Mouse (Mus musculus): ENCODE results near the gene Ntrk3. TPM values are rescaled to one million over a fixed set of nuclear protein-coding genes. Genes with fewer than 3 reads are reported as not detected.

Ntrk3 gene
- polyA plus RNA-seq, 1 experiment from 2014 or later = not detected

- H3K36me3 ChIP-seq (ENCODE audit: inconsistent target) = no peaks in the 10 kb centered on the region
- no peaks in the 10 kb centered on the region for H3K79me2 ChIP-seq (ENCODE audit: inconsistent target)
- 8% methylated on average over 5 of the region's 5 CpGs for whole genome bisulfite sequencing (ENCODE audit: missing documents)
- H3K27ac ChIP-seq = no peak overlapping the region
- no peak overlapping the region for H3K4me3 ChIP-seq (ENCODE audit: inconsistent target)
These were observed 168.6 kb downstream of the Ntrk3 start for GRCm38 (mm10) chr7:78569255-78569618.

- no peaks in the 10 kb centered on the region for H3K79me2 ChIP-seq (ENCODE audit: inconsistent target)
- no peak overlapping the region for H3K27ac ChIP-seq
- WGBS (ENCODE audit: missing documents) = 17% methylated on average over 16 of the region's 16 CpGs
These were observed 169.2 kb downstream of the Ntrk3 start for GRCm38 (mm10) chr7:78568411-78569254.

GRCm38 (mm10) chr7:78566617-78567016 is 171.2 kb downstream of the Ntrk3 start:
- H3K79me2 ChIP-seq (ENCODE audit: inconsistent target) = no peaks in the 10 kb centered on the region
- 45% methylated on average over 3 of the region's 3 CpGs for WGBS (ENCODE audit: missing documents)
- no peak overlapping the region for H3K4me3 ChIP-seq (ENCODE audit: inconsistent target)
- H3K36me3 ChIP-seq (ENCODE audit: inconsistent target) = no peaks in the 10 kb centered on the region
- no peak overlapping the region for H3K27ac ChIP-seq

More at GRCm38 (mm10) chr7:78568411-78569254, 169.2 kb downstream of the Ntrk3 start:
- no peaks in the 10 kb centered on the region for H3K36me3 ChIP-seq (ENCODE audit: inconsistent target)
- H3K4me3 ChIP-seq (ENCODE audit: inconsistent target) = no peak overlapping the region

- no peaks in the 10 kb centered on the region for H3K36me3 ChIP-seq (ENCODE audit: inconsistent target)
- 90% methylated on average over 3 of the region's 3 CpGs for whole genome bisulfite sequencing (ENCODE audit: missing documents)
These were observed 172.4 kb downstream of the Ntrk3 start for GRCm38 (mm10) chr7:78565386-78565785.

GRCm38 (mm10) chr7:78558503-78558902 is 179.3 kb downstream of the Ntrk3 start:
- Histone ChIP-seq H3K36me3 (ENCODE audit: inconsistent target) (no peaks in the 10 kb centered on the region), H3K79me2 (ENCODE audit: inconsistent target) (no peaks in the 10 kb centered on the region), H3K27ac (no peak overlapping the region), H3K4me3 (ENCODE audit: inconsistent target) (no peak overlapping the region)
- WGBS (ENCODE audit: missing documents) = 75% methylated on average over 5 of the region's 5 CpGs

More at GRCm38 (mm10) chr7:78565386-78565785, 172.4 kb downstream of the Ntrk3 start:
- Histone ChIP-seq H3K4me3 (ENCODE audit: inconsistent target) (no peak overlapping the region), H3K27ac (no peak overlapping the region), H3K79me2 (ENCODE audit: inconsistent target) (no peaks in the 10 kb centered on the region)

- 81% methylated on average over 5 of the region's 5 CpGs for WGBS (ENCODE audit: missing documents)
- Histone ChIP-seq H3K79me2 (ENCODE audit: inconsistent target) (no peaks in the 10 kb centered on the region), H3K27ac (no peak overlapping the region), H3K4me3 (ENCODE audit: inconsistent target) (no peak overlapping the region), H3K36me3 (ENCODE audit: inconsistent target) (no peaks in the 10 kb centered on the region)
These were observed 182.3 kb downstream of the Ntrk3 start for GRCm38 (mm10) chr7:78555532-78555931.

- WGBS (ENCODE audit: missing documents) = 87% methylated on average over 8 of the region's 8 CpGs
- Histone ChIP-seq H3K27ac (no peak overlapping the region), H3K36me3 (ENCODE audit: inconsistent target) (no peaks in the 10 kb centered on the region), H3K79me2 (ENCODE audit: inconsistent target) (no peaks in the 10 kb centered on the region), H3K4me3 (ENCODE audit: inconsistent target) (no peak overlapping the region)
These were observed 188.4 kb downstream of the Ntrk3 start for GRCm38 (mm10) chr7:78549461-78549860.

GRCm38 (mm10) chr7:78548721-78549120 is 189.1 kb downstream of the Ntrk3 start:
- no peaks in the 10 kb centered on the region for H3K36me3 ChIP-seq (ENCODE audit: inconsistent target)
- H3K4me3 ChIP-seq (ENCODE audit: inconsistent target) = no peak overlapping the region
- 91% methylated on average over 5 of the region's 5 CpGs for WGBS (ENCODE audit: missing documents)
- no peaks in the 10 kb centered on the region for H3K79me2 ChIP-seq (ENCODE audit: inconsistent target)
- H3K27ac ChIP-seq = no peak overlapping the region

GRCm38 (mm10) chr7:78546551-78546950 is 191.3 kb downstream of the Ntrk3 start:
- 76% methylated on average over 10 of the region's 10 CpGs for WGBS (ENCODE audit: missing documents)
- no peaks in the 10 kb centered on the region for H3K36me3 ChIP-seq (ENCODE audit: inconsistent target)
- no peaks in the 10 kb centered on the region for H3K79me2 ChIP-seq (ENCODE audit: inconsistent target)
- no peak overlapping the region for H3K27ac ChIP-seq
- H3K4me3 ChIP-seq (ENCODE audit: inconsistent target) = no peak overlapping the region

- H3K4me3 ChIP-seq (ENCODE audit: inconsistent target) = no peak overlapping the region
- H3K36me3 ChIP-seq (ENCODE audit: inconsistent target) = no peaks in the 10 kb centered on the region
- WGBS (ENCODE audit: missing documents) = 80% methylated on average over 4 of the region's 4 CpGs
- no peak overlapping the region for H3K27ac ChIP-seq
- no peaks in the 10 kb centered on the region for H3K79me2 ChIP-seq (ENCODE audit: inconsistent target)
These were observed 195.3 kb downstream of the Ntrk3 start for GRCm38 (mm10) chr7:78542468-78542867.

GRCm38 (mm10) chr7:78530286-78530685 is 207.5 kb downstream of the Ntrk3 start:
- H3K79me2 ChIP-seq (ENCODE audit: inconsistent target) = no peaks in the 10 kb centered on the region
- H3K27ac ChIP-seq = no peak overlapping the region
- no peak overlapping the region for H3K4me3 ChIP-seq (ENCODE audit: inconsistent target)
- H3K36me3 ChIP-seq (ENCODE audit: inconsistent target) = no peaks in the 10 kb centered on the region
- WGBS (ENCODE audit: missing documents) = 64% methylated on average over 6 of the region's 6 CpGs

- no peak overlapping the region for H3K27ac ChIP-seq
- WGBS (ENCODE audit: missing documents) = 100% methylated on average over 3 of the region's 3 CpGs
- no peak overlapping the region for H3K4me3 ChIP-seq (ENCODE audit: inconsistent target)
- no peaks in the 10 kb centered on the region for H3K36me3 ChIP-seq (ENCODE audit: inconsistent target)
- no peaks in the 10 kb centered on the region for H3K79me2 ChIP-seq (ENCODE audit: inconsistent target)
These were observed 209.8 kb downstream of the Ntrk3 start for GRCm38 (mm10) chr7:78528008-78528407.

GRCm38 (mm10) chr7:78527564-78527963 is 210.2 kb downstream of the Ntrk3 start:
- WGBS (ENCODE audit: missing documents) = 64% methylated on average over 4 of the region's 4 CpGs
- no peak overlapping the region for H3K27ac ChIP-seq
- H3K36me3 ChIP-seq (ENCODE audit: inconsistent target) = no peaks in the 10 kb centered on the region
- no peaks in the 10 kb centered on the region for H3K79me2 ChIP-seq (ENCODE audit: inconsistent target)
- no peak overlapping the region for H3K4me3 ChIP-seq (ENCODE audit: inconsistent target)

- Histone ChIP-seq H3K79me2 (ENCODE audit: inconsistent target) (no peaks in the 10 kb centered on the region), H3K27ac (no peak overlapping the region), H3K4me3 (ENCODE audit: inconsistent target) (no peak overlapping the region), H3K36me3 (ENCODE audit: inconsistent target) (no peaks in the 10 kb centered on the region)
- WGBS (ENCODE audit: missing documents) = 87% methylated on average over 9 of the region's 9 CpGs
These were observed 217.4 kb downstream of the Ntrk3 start for GRCm38 (mm10) chr7:78520243-78520927.

GRCm38 (mm10) chr7:78519689-78520088 is 218.1 kb downstream of the Ntrk3 start:
- Histone ChIP-seq H3K79me2 (ENCODE audit: inconsistent target) (no peaks in the 10 kb centered on the region), H3K27ac (no peak overlapping the region), H3K36me3 (ENCODE audit: inconsistent target) (no peaks in the 10 kb centered on the region), H3K4me3 (ENCODE audit: inconsistent target) (no peak overlapping the region)
- 81% methylated on average over 3 of the region's 3 CpGs for WGBS (ENCODE audit: missing documents)

Measured in macrophage (primary cell).